Mouse (Mus musculus) midbrain, embryonic 14.5 days (tissue): ENCODE results near the gene Ubxn2a. TPM values are rescaled to one million over a fixed set of nuclear protein-coding genes. Genes with fewer than 3 reads are reported as not detected.
"Not testable (repeated sequence)": the region's sequence is repeated elsewhere in the genome, so short reads cannot be mapped to it uniquely, and the experiment has no call there.

Experiments used
- ATAC-seq: fragments of 200-750 bp; cut with Nextera tagmentation; 2 replicates; pipeline ENCODE4 v1.8.0; 2017; ENCODE audit warnings: moderate number of reproducible peaks, moderate library complexity; ENCODE audit not compliant: low FRiP score, low TSS enrichment
- DNase-seq: peaks from one replicate; pipeline ENCODE4 v3.0.0-alpha.2; 2015
- H3K27ac ChIP-seq: fragments of 300-500 bp; sonication (generic); replicated peaks from 2 replicates; pipeline ENCODE4 v1.5.1; 2014; ENCODE audit warnings: mild to moderate bottlenecking, low read depth, low read length, moderate library complexity
- H3K27me3 ChIP-seq: fragments of 300-500 bp; sonication (generic); 2 replicates; pipeline ENCODE4 v1.6.1; 2014; ENCODE audit warnings: low read length, control low read depth, mixed read lengths; ENCODE audit not compliant: control insufficient read depth, insufficient read depth
- H3K36me3 ChIP-seq: fragments of 300-500 bp; sonication (generic); 2 replicates; pipeline ENCODE4 v1.6.1; 2014; ENCODE audit warnings: low read length, control low read depth; ENCODE audit not compliant: control insufficient read depth, insufficient read depth
- H3K4me1 ChIP-seq: fragments of 300-500 bp; sonication (generic); 2 replicates; pipeline ENCODE4 v1.6.1; 2014; ENCODE audit warnings: mild to moderate bottlenecking, antibody characterized with exemption, low read length, control low read depth; ENCODE audit not compliant: control insufficient read depth, insufficient read depth
- H3K4me2 ChIP-seq: fragments of 300-500 bp; sonication (generic); 2 replicates; pipeline ENCODE4 v1.6.1; 2014; ENCODE audit warnings: mild to moderate bottlenecking, low read length, moderate library complexity
- H3K4me3 ChIP-seq: fragments of 300-500 bp; sonication (generic); replicated peaks from 2 replicates; pipeline ENCODE4 v1.5.1; 2014; ENCODE audit warnings: low read depth, low read length
- H3K9ac ChIP-seq: fragments of 300-500 bp; sonication (generic); replicated peaks from 2 replicates; pipeline ENCODE4 v1.6.1; 2014; ENCODE audit warnings: mild to moderate bottlenecking, low read length, moderate library complexity
- H3K9me3 ChIP-seq: fragments of 300-500 bp; sonication (generic); 2 replicates; pipeline ENCODE4 v1.6.1; 2016; ENCODE audit warnings: low read length, control low read depth, mixed read lengths; ENCODE audit not compliant: control insufficient read depth
- WGBS: fragments of 180-500 bp; shearing (Covaris S2); extraction: QIAGEN DNeasy Blood & Tissue Kit; methylation state at CpG from one replicate; pipeline ENCODE4 v1.1.7; 2014; 5-methylcytosine and 5-hydroxymethylcytosine counted together
- polyA plus RNA-seq: library from polyadenylated mRNA; unstranded; fragments of >200 nt; fragmentation: Nextera tagmentation; extraction: Ambion mirVana; gene quantifications from 2 replicates; pipeline ENCODE4 v1.2.1, GENCODE M21; 2014

The Ubxn2a gene
- polyA plus RNA-seq, 1 experiment from 2014 or later, result 38.9 TPM

GRCm38 (mm10) chr12:4889251-4889650, 18.3 kb downstream of the Ubxn2a start:
- no peaks in the 10 kb centered on the region for H3K27me3 ChIP-seq
- H3K27ac ChIP-seq, result no peak overlapping the region
- H3K4me2 ChIP-seq, result no peak overlapping the region
- WGBS, result 89% methylated on average over 2 of the region's 2 CpGs
- no peaks in the 10 kb centered on the region for H3K9me3 ChIP-seq
- no peak overlapping the region for H3K9ac ChIP-seq
- DNase-seq, result no peak
- no peaks in the 10 kb centered on the region for H3K4me1 ChIP-seq
- ATAC-seq, result no peak
- H3K36me3 ChIP-seq, result peaks cover 28% of the 10 kb centered on the region
- H3K4me3 ChIP-seq, result no peak overlapping the region

GRCm38 (mm10) chr12:4888739-4889138, 18.8 kb downstream of the Ubxn2a start:
- DNase-seq (no peak), ATAC-seq (no peak)
- no peaks in the 10 kb centered on the region for H3K9me3 ChIP-seq
- H3K27ac ChIP-seq, result no peak overlapping the region
- no peak overlapping the region for H3K4me3 ChIP-seq
- peaks cover 25% of the 10 kb centered on the region for H3K36me3 ChIP-seq
- no peaks in the 10 kb centered on the region for H3K4me1 ChIP-seq
- H3K9ac ChIP-seq, result no peak overlapping the region
- H3K4me2 ChIP-seq, result no peak overlapping the region
- no peaks in the 10 kb centered on the region for H3K27me3 ChIP-seq

- 97% methylated on average over 4 of the region's 4 CpGs for WGBS
- H3K4me3 ChIP-seq, H3K9me3 ChIP-seq, H3K4me1 ChIP-seq, H3K27me3 ChIP-seq, ATAC-seq, DNase-seq, H3K4me2 ChIP-seq, H3K9ac ChIP-seq, H3K27ac ChIP-seq: not testable (repeated sequence)
- H3K36me3 ChIP-seq, result peaks cover 27% of the 10 kb centered on the region
Measured at GRCm38 (mm10) chr12:4886581-4886980, 20.9 kb downstream of the Ubxn2a start.

- H3K36me3 ChIP-seq, result peaks cover 22% of the 10 kb centered on the region
- H3K27ac ChIP-seq, result no peak overlapping the region
- no peak overlapping the region for H3K4me3 ChIP-seq
- H3K4me1 ChIP-seq, result no peaks in the 10 kb centered on the region
- no peaks in the 10 kb centered on the region for H3K9me3 ChIP-seq
- ATAC-seq (no peak), DNase-seq (no peak)
- no peak overlapping the region for H3K4me2 ChIP-seq
- 87% methylated on average over 1 of the region's 1 CpGs for WGBS
- no peak overlapping the region for H3K9ac ChIP-seq
- H3K27me3 ChIP-seq, result no peaks in the 10 kb centered on the region
Measured at GRCm38 (mm10) chr12:4885062-4885461, 22.4 kb downstream of the Ubxn2a start.

- Histone ChIP-seq H3K9me3 (no peaks in the 10 kb centered on the region), H3K27me3 (no peaks in the 10 kb centered on the region), H3K4me3 (no peak overlapping the region), H3K9ac (no peak overlapping the region), H3K4me1 (no peaks in the 10 kb centered on the region), H3K27ac (no peak overlapping the region), H3K36me3 (peaks cover 31% of the 10 kb centered on the region), H3K4me2 (no peak overlapping the region)
- WGBS, result 95% methylated on average over 2 of the region's 2 CpGs
- DNase-seq, result no peak
- ATAC-seq, result no peak
Measured at GRCm38 (mm10) chr12:4882086-4882485, 25.4 kb downstream of the Ubxn2a start.

GRCm38 (mm10) chr12:4879048-4879447, 28.5 kb downstream of the Ubxn2a start:
- Histone ChIP-seq H3K9ac (no peak overlapping the region), H3K36me3 (peaks cover 28% of the 10 kb centered on the region), H3K9me3 (no peaks in the 10 kb centered on the region), H3K4me1 (peaks cover 6% of the 10 kb centered on the region; the same call in 1 of the 2 replicates), H3K4me3 (no peak overlapping the region), H3K4me2 (no peak overlapping the region), H3K27ac (no peak overlapping the region), H3K27me3 (no peaks in the 10 kb centered on the region)
- ATAC-seq (no peak), DNase-seq (no peak)
- 97% methylated on average over 5 of the region's 5 CpGs for WGBS

GRCm38 (mm10) chr12:4878296-4878783, 29.2 kb downstream of the Ubxn2a start:
- Histone ChIP-seq H3K27ac (no peak overlapping the region), H3K4me1 (peaks cover 11% of the 10 kb centered on the region; the same call in 1 of the 2 replicates), H3K9me3 (no peaks in the 10 kb centered on the region), H3K4me3 (no peak overlapping the region), H3K36me3 (peaks cover 28% of the 10 kb centered on the region), H3K9ac (no peak overlapping the region), H3K27me3 (no peaks in the 10 kb centered on the region), H3K4me2 (no peak overlapping the region)
- WGBS, result 84% methylated on average over 9 of the region's 9 CpGs
- ATAC-seq, result no peak
- no peak for DNase-seq

- WGBS, result 83% methylated on average over 8 of the region's 8 CpGs
- H3K27ac ChIP-seq, result no peak overlapping the region
- peaks cover 11% of the 10 kb centered on the region; the same call in 1 of the 2 replicates for H3K4me1 ChIP-seq
- no peak overlapping the region for H3K4me3 ChIP-seq
- DNase-seq, result no peak
- H3K27me3 ChIP-seq, result no peaks in the 10 kb centered on the region
- H3K4me2 ChIP-seq, result no peak overlapping the region
- no peak for ATAC-seq
- no peak overlapping the region for H3K9ac ChIP-seq
- no peaks in the 10 kb centered on the region for H3K9me3 ChIP-seq
- H3K36me3 ChIP-seq, result peaks cover 9% of the 10 kb centered on the region
Measured at GRCm38 (mm10) chr12:4875623-4876022, 31.9 kb downstream of the Ubxn2a start.

GRCm38 (mm10) chr12:4874161-4874927, 33.2 kb downstream of the Ubxn2a start, which contains the start of gene Mfsd2b:
Mfsd2b (minus strand) TSS chr12:4874359.
- Histone ChIP-seq H3K9ac (peak within 1 kb of the TSS; percentile 54), H3K4me3 (peak within 1 kb of the TSS; percentile 37), H3K4me1 (peaks cover 11% of the 10 kb centered on the region; the same call in 1 of the 2 replicates), H3K27me3 (no peaks in the 10 kb centered on the region), H3K9me3 (no peaks in the 10 kb centered on the region), H3K36me3 (peaks cover 4% of the 10 kb centered on the region), H3K27ac (no peak within 1 kb of the TSS), H3K4me2 (peak within 1 kb of the TSS; percentile 76)
- peak; percentile 78 for ATAC-seq
- peak; percentile 81 for DNase-seq
- WGBS, result 4% methylated on average over 24 of the region's 24 CpGs
